Mouse (Mus musculus): ENCODE results near the gene Lancl2. TPM values are rescaled to one million over a fixed set of nuclear protein-coding genes. Genes with fewer than 3 reads are reported as not detected.

Lancl2 gene
- polyA plus RNA-seq, 1 experiment: 5.0 TPM

GRCm38 (mm10) chr6:57744123-57744522 lies 41.8 kb downstream of the Lancl2 start:
- TF ChIP-seq CTCF (conservative IDR thresholded peaks at IDR 0.05; ENCODE audit: insufficient read depth, insufficient read length, low read depth, low read length) (no peak), POLR2A (IDR thresholded peaks at IDR 0.05; ENCODE audit: low read depth, low read length) (no peak)
- H3K36me3 ChIP-seq (ENCODE audit: control insufficient read depth, insufficient read depth, low read length): no peaks in the 10 kb centered on the region
- no peaks in the 10 kb centered on the region for H3K27me3 ChIP-seq (replicated peaks; ENCODE audit: control insufficient read depth, insufficient read depth, low read length)
- 98% methylated on average over 2 of the region's 2 CpGs for WGBS
- no peak for DNase-seq
- no peak overlapping the region for H3K27ac ChIP-seq (ENCODE audit: insufficient read depth, low read depth, low read length)
- no peak overlapping the region for H3K4me3 ChIP-seq (ENCODE audit: insufficient read depth, low read depth, low read length)
- no peaks in the 10 kb centered on the region for H3K4me1 ChIP-seq (ENCODE audit: control insufficient read depth, insufficient read depth, low read length)

- 94% methylated on average over 4 of the region's 4 CpGs for WGBS
- H3K4me3 ChIP-seq (ENCODE audit: insufficient read depth, low read depth, low read length): no peak overlapping the region
- H3K27ac ChIP-seq (ENCODE audit: insufficient read depth, low read depth, low read length): no peak overlapping the region
- no peaks in the 10 kb centered on the region for H3K27me3 ChIP-seq (replicated peaks; ENCODE audit: control insufficient read depth, insufficient read depth, low read length)
- no peak for DNase-seq
- TF ChIP-seq POLR2A (IDR thresholded peaks at IDR 0.05; ENCODE audit: low read depth, low read length) (no peak), CTCF (conservative IDR thresholded peaks at IDR 0.05; ENCODE audit: insufficient read depth, insufficient read length, low read depth, low read length) (no peak)
- no peaks in the 10 kb centered on the region for H3K36me3 ChIP-seq (ENCODE audit: control insufficient read depth, insufficient read depth, low read length)
- H3K4me1 ChIP-seq (ENCODE audit: control insufficient read depth, insufficient read depth, low read length): no peaks in the 10 kb centered on the region
Observed at GRCm38 (mm10) chr6:57744974-57745747, 42.8 kb downstream of the Lancl2 start.

- H3K27ac ChIP-seq (ENCODE audit: insufficient read depth, low read depth, low read length): no peak overlapping the region
- WGBS: 95% methylated on average over 2 of the region's 2 CpGs
- DNase-seq: no peak
- H3K27me3 ChIP-seq (replicated peaks; ENCODE audit: control insufficient read depth, insufficient read depth, low read length): no peaks in the 10 kb centered on the region
- no peaks in the 10 kb centered on the region for H3K36me3 ChIP-seq (ENCODE audit: control insufficient read depth, insufficient read depth, low read length)
- H3K4me1 ChIP-seq (ENCODE audit: control insufficient read depth, insufficient read depth, low read length): no peaks in the 10 kb centered on the region
- H3K4me3 ChIP-seq (ENCODE audit: insufficient read depth, low read depth, low read length): no peak overlapping the region
- TF ChIP-seq POLR2A (IDR thresholded peaks at IDR 0.05; ENCODE audit: low read depth, low read length) (no peak), CTCF (conservative IDR thresholded peaks at IDR 0.05; ENCODE audit: insufficient read depth, insufficient read length, low read depth, low read length) (no peak)
Observed at GRCm38 (mm10) chr6:57745748-57746129, 43.4 kb downstream of the Lancl2 start.

GRCm38 (mm10) chr6:57753962-57754759 lies 51.8 kb downstream of the Lancl2 start:
- no peaks in the 10 kb centered on the region for H3K27me3 ChIP-seq (replicated peaks; ENCODE audit: control insufficient read depth, insufficient read depth, low read length)
- H3K27ac ChIP-seq (ENCODE audit: insufficient read depth, low read depth, low read length): no peak overlapping the region
- H3K4me1 ChIP-seq (ENCODE audit: control insufficient read depth, insufficient read depth, low read length): no peaks in the 10 kb centered on the region
- TF ChIP-seq CTCF (conservative IDR thresholded peaks at IDR 0.05; ENCODE audit: insufficient read depth, insufficient read length, low read depth, low read length): no peak
- no peak for TF ChIP-seq POLR2A (IDR thresholded peaks at IDR 0.05; ENCODE audit: low read depth, low read length)
- H3K4me3 ChIP-seq (ENCODE audit: insufficient read depth, low read depth, low read length): no peak overlapping the region
- no peak for DNase-seq
- H3K36me3 ChIP-seq (ENCODE audit: control insufficient read depth, insufficient read depth, low read length): no peaks in the 10 kb centered on the region
- WGBS: 94% methylated on average over 9 of the region's 9 CpGs

- H3K27ac ChIP-seq (ENCODE audit: insufficient read depth, low read depth, low read length): no peak overlapping the region
- no peak for DNase-seq
- H3K27me3 ChIP-seq (replicated peaks; ENCODE audit: control insufficient read depth, insufficient read depth, low read length): no peaks in the 10 kb centered on the region
- no peak overlapping the region for H3K4me3 ChIP-seq (ENCODE audit: insufficient read depth, low read depth, low read length)
- H3K4me1 ChIP-seq (ENCODE audit: control insufficient read depth, insufficient read depth, low read length): no peaks in the 10 kb centered on the region
- H3K36me3 ChIP-seq (ENCODE audit: control insufficient read depth, insufficient read depth, low read length): no peaks in the 10 kb centered on the region
- TF ChIP-seq CTCF (conservative IDR thresholded peaks at IDR 0.05; ENCODE audit: insufficient read depth, insufficient read length, low read depth, low read length) (no peak), POLR2A (IDR thresholded peaks at IDR 0.05; ENCODE audit: low read depth, low read length) (no peak)
Observed at GRCm38 (mm10) chr6:57763054-57763453, 60.7 kb downstream of the Lancl2 start.

DNA sequence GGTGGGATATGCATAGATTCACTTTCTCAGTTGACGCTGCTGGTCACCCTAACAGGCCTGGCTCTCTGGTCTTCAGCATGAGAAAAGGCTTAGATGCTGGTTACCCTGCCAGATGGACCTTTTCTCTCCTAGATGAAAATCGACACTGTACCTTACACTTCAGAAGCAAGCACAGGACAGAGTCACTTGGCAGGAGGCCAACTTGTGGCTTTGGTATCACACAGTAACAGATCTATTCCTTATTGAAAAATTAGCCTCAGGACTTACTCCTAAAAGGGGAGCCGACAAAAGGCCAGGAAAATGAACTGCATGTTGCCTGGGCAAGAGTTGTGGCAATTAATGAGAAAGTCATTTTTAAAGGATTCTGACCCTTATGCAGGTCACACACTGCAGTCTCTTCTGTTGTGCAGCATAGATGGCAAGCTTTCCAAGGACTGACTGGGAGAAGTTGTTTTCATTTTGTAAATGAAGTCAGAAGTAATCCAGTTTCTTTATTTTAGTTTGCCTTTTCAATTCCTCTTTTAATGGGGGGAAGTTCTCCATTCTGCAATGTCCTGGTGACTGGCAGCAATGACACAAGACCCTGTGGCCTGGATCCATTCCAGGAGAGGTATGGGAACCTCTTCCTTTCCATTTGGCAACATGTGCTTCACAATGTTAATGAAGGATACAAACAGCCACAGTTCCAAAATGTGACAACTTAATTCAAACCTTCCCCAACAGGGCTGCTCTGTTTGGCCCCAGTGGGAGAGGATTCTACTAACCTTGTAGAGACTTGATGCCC lies 62.9 kb downstream of the Lancl2 start:
- Histone ChIP-seq H3K4me3 (ENCODE audit: insufficient read depth, low read depth, low read length) (no peak overlapping the region), H3K27me3 (replicated peaks; ENCODE audit: control insufficient read depth, insufficient read depth, low read length) (no peaks in the 10 kb centered on the region), H3K27ac (ENCODE audit: insufficient read depth, low read depth, low read length) (no peak overlapping the region), H3K36me3 (ENCODE audit: control insufficient read depth, insufficient read depth, low read length) (no peaks in the 10 kb centered on the region), H3K4me1 (ENCODE audit: control insufficient read depth, insufficient read depth, low read length) (no peaks in the 10 kb centered on the region)
- DNase-seq: peak; percentile 27
- TF ChIP-seq POLR2A (IDR thresholded peaks at IDR 0.05; ENCODE audit: low read depth, low read length) (no peak), CTCF (conservative IDR thresholded peaks at IDR 0.05; ENCODE audit: insufficient read depth, insufficient read length, low read depth, low read length) (no peak)
- 51% methylated on average over 3 of the region's 3 CpGs for WGBS

All from kidney, adult 2 months (tissue).